Comparison of ENCODE assay signal across 9 mouse cellular contexts in the genomic region with DNA sequence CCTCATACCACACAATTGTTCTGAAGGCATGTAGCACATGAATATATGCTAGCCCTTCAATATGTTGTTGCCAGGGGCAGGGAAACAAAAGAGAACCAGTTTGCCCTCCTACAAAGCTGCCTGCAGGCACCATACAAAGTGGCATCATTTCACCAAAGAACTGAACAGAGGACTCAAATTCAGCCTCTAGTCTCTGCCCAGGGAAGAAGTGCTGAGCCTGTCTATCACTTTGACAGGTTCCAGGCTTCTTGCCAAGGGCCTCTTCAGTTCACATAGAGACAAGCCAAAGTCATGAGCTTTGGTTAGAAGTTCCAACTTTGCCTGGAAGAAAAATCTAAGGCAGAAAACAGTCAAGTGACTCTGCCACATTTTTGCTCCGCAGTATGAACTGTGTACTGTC.
DNase-seq lines count a peak whose midpoint lies in the region; ATAC-seq and TF ChIP-seq lines count a peak whose summit lies in the region.
"Had no signal": no experiment of that assay in that cellular context is flagged by ENCODE, and none has a peak within 500 bp of the region (broad histone marks: within the 10 kb centered on the region; RNA-seq: fewer than 3 reads in every experiment).

No protein-coding gene starts in this region.

- intact Hi-C loops in left cerebral cortex, postnatal 25 days (cut with DNase I), result no loop called here

- no peak overlapping the region for H3K4me3 ChIP-seq in heart, embryonic 11.5 days (ENCODE audit: low read depth, low read length)
- H3K4me3 ChIP-seq in hindbrain, postnatal 0 days (ENCODE audit: low read length), result no peak overlapping the region
- H3K4me3 ChIP-seq in layer of hippocampus, adult 2 months, result no peak overlapping the region

- H3K27me3 ChIP-seq in heart, embryonic 11.5 days (ENCODE audit: control insufficient read depth, insufficient read depth, low read length), result no peaks in the 10 kb centered on the region
- H3K27me3 ChIP-seq in hindbrain, postnatal 0 days (ENCODE audit: insufficient read depth, low read length), result no peaks in the 10 kb centered on the region

- ATAC-seq in heart, embryonic 11.5 days (replicated peaks; ENCODE audit: insufficient number of reproducible peaks, low FRiP score, low TSS enrichment), result no peak
- ATAC-seq in hindbrain, postnatal 0 days, result peak; percentile 80

- H3K36me3 ChIP-seq in heart, embryonic 11.5 days (ENCODE audit: control insufficient read depth, insufficient read depth, low read length), result no peaks in the 10 kb centered on the region
- no peaks in the 10 kb centered on the region for H3K36me3 ChIP-seq in hindbrain, postnatal 0 days (ENCODE audit: insufficient read depth, low read length)

- H3K27ac ChIP-seq in heart, embryonic 11.5 days (ENCODE audit: low read depth, low read length), result no peak overlapping the region
- no peak overlapping the region for H3K27ac ChIP-seq in hindbrain, postnatal 0 days
- H3K27ac ChIP-seq in layer of hippocampus, adult 2 months, result no peak overlapping the region

- peak; percentile 83 for DNase-seq in heart, adult 11 months
- DNase-seq in ES-CJ7 (ENCODE audit: low read depth, low spot score), result peak; percentile 4
- peak; percentile 35 for DNase-seq in cerebellum, adult 9-11 months
- DNase-seq in hindbrain, postnatal 0 days (ENCODE audit: low spot score), result peak; percentile 76
- DNase-seq in spleen, postnatal 36 days (ENCODE audit: low spot score in 2 of 2), result no peak
- no peak for DNase-seq in left cerebral cortex, postnatal 25 days (ENCODE audit: low spot score in 2 of 2)
- no peak for DNase-seq in layer of hippocampus, adult 2 months (ENCODE audit: low spot score in 2 of 2)
- DNase-seq: retina, postnatal 1 day had no signal

- no peak overlapping the region for H3K9ac ChIP-seq in heart, embryonic 11.5 days (ENCODE audit: low read depth, low read length)
- H3K9ac ChIP-seq in hindbrain, postnatal 0 days (replicated peaks; ENCODE audit: low read length), result no peak overlapping the region

- TF ChIP-seq CTCF in hindbrain, postnatal 0 days (IDR thresholded peaks at IDR 0.05; ENCODE audit: low read depth), result no peak
- no peak for TF ChIP-seq CTCF in layer of hippocampus, adult 2 months (conservative IDR thresholded peaks at IDR 0.05)

- no peaks in the 10 kb centered on the region for H3K9me3 ChIP-seq in heart, embryonic 11.5 days (replicated peaks; ENCODE audit: control insufficient read depth, low read length)
- H3K9me3 ChIP-seq in hindbrain, postnatal 0 days (ENCODE audit: low read length), result no peaks in the 10 kb centered on the region

- H3K4me2 ChIP-seq in heart, embryonic 11.5 days, result no peak overlapping the region
- H3K4me2 ChIP-seq in hindbrain, postnatal 0 days (ENCODE audit: low read depth, low read length), result no peak overlapping the region

- peaks cover 8% of the 10 kb centered on the region; the same call in 1 of the 2 replicates for H3K4me1 ChIP-seq in heart, embryonic 11.5 days (ENCODE audit: control insufficient read depth, insufficient read depth, low read length)
- no peaks in the 10 kb centered on the region for H3K4me1 ChIP-seq in hindbrain, postnatal 0 days (ENCODE audit: insufficient read depth, low read length)

- 65% methylated on average over 1 of the region's 1 CpGs for WGBS in heart, embryonic 11.5 days (ENCODE audit: insufficient replicate concordance)
- 26% methylated on average over 1 of the region's 1 CpGs for WGBS in hindbrain, postnatal 0 days

Comparison
In these comparisons a context has a peak if more than half of its experiments do, and no peak if none do; other contexts are left out.
1. DNase-seq: peak in heart, adult 11 months (single experiment), ES-CJ7 (single experiment), cerebellum, adult 9-11 months (single experiment) and hindbrain, postnatal 0 days (single experiment); none in spleen, postnatal 36 days (0 of 2), left cerebral cortex, postnatal 25 days (0 of 2) and layer of hippocampus, adult 2 months (0 of 2).